Comparison of ENCODE assay signal across 26 mouse cellular contexts in the genomic region with DNA sequence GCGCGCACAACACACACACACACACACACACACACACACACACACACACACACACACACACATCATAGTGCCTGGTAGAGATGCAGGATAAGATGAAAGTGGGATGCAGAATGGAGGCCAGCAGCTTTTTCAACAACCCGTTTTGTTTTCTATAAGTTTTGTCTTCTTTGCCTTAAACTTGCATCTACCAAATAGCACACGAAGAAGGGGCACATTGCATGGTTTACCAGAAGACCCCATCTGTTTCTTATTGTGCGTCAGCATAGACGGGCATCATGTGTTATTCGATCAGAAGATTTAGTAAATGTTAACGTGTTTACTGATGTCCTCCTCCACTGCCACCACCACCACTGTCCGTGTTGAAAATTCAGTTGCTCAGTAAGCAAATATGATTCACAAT.
DNase-seq lines count a peak whose midpoint lies in the region; ATAC-seq lines count a peak whose summit lies in the region.
"Had no signal": no experiment of that assay in that cellular context is flagged by ENCODE, and none has a peak within 500 bp of the region (broad histone marks: within the 10 kb centered on the region; RNA-seq: fewer than 3 reads in every experiment).

No protein-coding gene starts in this region.

- no peaks in the 10 kb centered on the region for H3K9me3 ChIP-seq in embryonic facial prominence, embryonic 15.5 days (replicated peaks)
- no peaks in the 10 kb centered on the region for H3K9me3 ChIP-seq in hindbrain, embryonic 11.5 days (ENCODE audit: control insufficient read depth, low read length)
- H3K9me3 ChIP-seq: forebrain, embryonic 13.5 days; G1E; heart, embryonic 12.5 days; hindbrain, embryonic 15.5 days; kidney, embryonic 15.5 days; lung, embryonic 15.5 days; midbrain, embryonic 12.5 days; neural tube, embryonic 13.5 days had no signal

- H3K4me2 ChIP-seq in embryonic facial prominence, embryonic 15.5 days (replicated peaks), result peak overlapping the region; percentile 31
- no peak overlapping the region for H3K4me2 ChIP-seq in hindbrain, embryonic 11.5 days (replicated peaks; ENCODE audit: low read depth, low read length)
- H3K4me2 ChIP-seq: forebrain, embryonic 13.5 days; heart, embryonic 12.5 days; hindbrain, embryonic 15.5 days; kidney, embryonic 15.5 days; liver, embryonic 11.5 days; lung, embryonic 15.5 days; midbrain, embryonic 12.5 days; neural tube, embryonic 13.5 days had no signal

- DNase-seq in frontal cortex, postnatal 36 days (ENCODE audit: low spot score in 2 of 2), result no peak
- DNase-seq in retina, embryonic 14.5 days (ENCODE audit: low spot score), result peak; percentile 3
- no peak for DNase-seq in retina, postnatal 1 day
- DNase-seq in adrenal gland, adult 8-10 months, result no peak
- no peak for DNase-seq in hindbrain, embryonic 11.5 days (ENCODE audit: low spot score)
- DNase-seq: adrenal gland, postnatal 14 days; cerebellum, adult 18-20 months; heart, adult 2 months; kidney, adult 18-20 months; kidney, postnatal 25 days; right cerebral cortex, postnatal 25 days; thymus, adult 18-20 months; thymus, postnatal 25 days had no signal

- peaks cover 4% of the 10 kb centered on the region; the same call in 1 of the 2 replicates for H3K4me1 ChIP-seq in embryonic facial prominence, embryonic 15.5 days
- H3K4me1 ChIP-seq in hindbrain, embryonic 11.5 days (replicated peaks; ENCODE audit: control insufficient read depth, insufficient read depth, low read length), result no peaks in the 10 kb centered on the region
- H3K4me1 ChIP-seq: forebrain, embryonic 13.5 days; heart, embryonic 12.5 days; hindbrain, embryonic 15.5 days; kidney, embryonic 15.5 days; lung, embryonic 15.5 days; midbrain, embryonic 12.5 days; neural tube, embryonic 13.5 days had no signal

- no peak overlapping the region for H3K9ac ChIP-seq in embryonic facial prominence, embryonic 15.5 days
- no peak overlapping the region for H3K9ac ChIP-seq in hindbrain, embryonic 11.5 days (ENCODE audit: low read depth, low read length)
- H3K9ac ChIP-seq: forebrain, embryonic 13.5 days; heart, embryonic 12.5 days; hindbrain, embryonic 15.5 days; kidney, embryonic 15.5 days; lung, embryonic 15.5 days; midbrain, embryonic 12.5 days; neural tube, embryonic 13.5 days had no signal

- ATAC-seq in frontal cortex, adult (ENCODE audit: low TSS enrichment), result 0 out of 2 replicates have a peak, but pooled peaks have one; percentile 4
- no peak for ATAC-seq in embryonic facial prominence, embryonic 15.5 days (ENCODE audit: insufficient number of reproducible peaks, low FRiP score, low TSS enrichment, low read depth)
- no peak for ATAC-seq in hindbrain, embryonic 11.5 days (ENCODE audit: low FRiP score)
- ATAC-seq: inflammation-experienced regulatory T-cells, adult 6 months; Patski had no signal

- 0 out of 2 replicates have a peak overlapping the region, but pooled peaks have one; percentile 4 for H3K27ac ChIP-seq in embryonic facial prominence, embryonic 15.5 days (replicated peaks)
- H3K27ac ChIP-seq in hindbrain, embryonic 11.5 days (ENCODE audit: low read depth, low read length), result no peak overlapping the region
- H3K27ac ChIP-seq: forebrain, embryonic 13.5 days; heart, adult 2 months; hindbrain, embryonic 15.5 days; kidney, embryonic 15.5 days; lung, embryonic 15.5 days; midbrain, embryonic 12.5 days; neural tube, embryonic 13.5 days had no signal

- no peaks in the 10 kb centered on the region for H3K36me3 ChIP-seq in embryonic facial prominence, embryonic 15.5 days
- H3K36me3 ChIP-seq in hindbrain, embryonic 11.5 days (ENCODE audit: control insufficient read depth, insufficient read depth, low read length), result no peaks in the 10 kb centered on the region
- H3K36me3 ChIP-seq: G1E; heart, embryonic 12.5 days; hindbrain, embryonic 15.5 days; kidney, embryonic 15.5 days; lung, embryonic 15.5 days; midbrain, embryonic 12.5 days; neural tube, embryonic 13.5 days had no signal

- no peaks in the 10 kb centered on the region for H3K27me3 ChIP-seq in embryonic facial prominence, embryonic 15.5 days
- no peaks in the 10 kb centered on the region for H3K27me3 ChIP-seq in hindbrain, embryonic 11.5 days (ENCODE audit: control insufficient read depth, insufficient read depth, low read length)
- H3K27me3 ChIP-seq: forebrain, embryonic 13.5 days; heart, embryonic 12.5 days; hindbrain, embryonic 15.5 days; kidney, embryonic 15.5 days; lung, embryonic 15.5 days; midbrain, embryonic 12.5 days; neural tube, embryonic 13.5 days; Patski had no signal

- peak overlapping the region; percentile 10; the same call in 1 of the 2 replicates for H3K4me3 ChIP-seq in embryonic facial prominence, embryonic 15.5 days (replicated peaks)
- H3K4me3 ChIP-seq in hindbrain, embryonic 11.5 days (ENCODE audit: low read depth, low read length), result no peak overlapping the region
- H3K4me3 ChIP-seq: forebrain, embryonic 13.5 days; heart, adult 2 months; heart, embryonic 12.5 days; hindbrain, embryonic 15.5 days; kidney, embryonic 15.5 days; lung, embryonic 15.5 days; midbrain, embryonic 12.5 days; neural tube, embryonic 13.5 days had no signal

- WGBS in embryonic facial prominence, embryonic 15.5 days, result 49% methylated on average over 9 of the region's 9 CpGs
- 86% methylated on average over 9 of the region's 9 CpGs for WGBS in hindbrain, embryonic 11.5 days
